Mouse (Mus musculus) CH12.LX (cell line): ENCODE results near the gene Nhlh1. TPM values are rescaled to one million over a fixed set of nuclear protein-coding genes. Genes with fewer than 3 reads are reported as not detected.

Experiments
- DNase-seq: peaks from one replicate; pipeline ENCODE4 v3.0.0-alpha.2; 2013; ENCODE audit errors: extremely low read depth
- H3K27ac ChIP-seq: 2 replicates; pipeline ENCODE4 v1.5.1; 2012; ENCODE audit warnings: low read depth, mild to moderate bottlenecking, control low read depth, moderate library complexity; ENCODE audit not compliant: insufficient read depth
- H3K27me3 ChIP-seq: replicated peaks from 2 replicates; pipeline ENCODE3; 2012; ENCODE audit warnings: inconsistent platforms
- H3K36me3 ChIP-seq, 2 experiments: replicated peaks in 1 of 2; 2 replicates each; pipeline versions ENCODE3 to v1.6.1; 2012; ENCODE audit warnings: inconsistent platforms in 1 of 2, low read length in 1 of 2, mild to moderate bottlenecking in 1 of 2, mixed read lengths in 1 of 2, moderate library complexity in 1 of 2; ENCODE audit not compliant: control insufficient read depth in 1 of 2, insufficient read depth in 1 of 2
- H3K4me1 ChIP-seq, 2 experiments: 2 replicates each; pipeline ENCODE4 v1.6.1; 2012; ENCODE audit warnings: inconsistent platforms in 1 of 2, moderate library complexity in 1 of 2; ENCODE audit not compliant: insufficient read depth in 2 of 2, control insufficient read depth in 1 of 2
- H3K4me2 ChIP-seq: 2 replicates; pipeline ENCODE4 v1.6.1; 2012; ENCODE audit warnings: low read depth, mild to moderate bottlenecking, control low read depth; ENCODE audit not compliant: poor library complexity, insufficient read depth, severe bottlenecking
- H3K4me3 ChIP-seq, 3 experiments: fragments of 150-350 bp in 1 of 3; sonication (generic) in 1 of 3; replicated peaks in 1 of 3; 2 replicates each; pipeline versions ENCODE3 to v1.5.1; 2011 to 2012; ENCODE audit warnings: low read depth in 2 of 3, low read length in 2 of 3, mild to moderate bottlenecking in 2 of 3, moderate library complexity in 2 of 3, control low read depth in 1 of 3, improper control_type of control experiment in 1 of 3, inconsistent platforms in 1 of 3, mixed read lengths in 1 of 3; ENCODE audit not compliant: poor library complexity in 1 of 3
- H3K79me2 ChIP-seq: replicated peaks from 2 replicates; pipeline ENCODE4 v1.6.1; 2012; ENCODE audit warnings: mild to moderate bottlenecking, moderate library complexity; ENCODE audit not compliant: control insufficient read depth, poor library complexity, insufficient read depth, severe bottlenecking; ENCODE audit errors: extremely low read depth
- H3K9ac ChIP-seq: 2 replicates; pipeline ENCODE4 v1.6.1; 2012; ENCODE audit warnings: low read depth, mild to moderate bottlenecking, control low read depth, moderate library complexity; ENCODE audit not compliant: insufficient read depth
- H3K9me3 ChIP-seq: replicated peaks from 2 replicates; pipeline ENCODE3; 2012; ENCODE audit warnings: low read length, inconsistent platforms, mixed read lengths
- CHD2 ChIP-seq: IDR thresholded peaks from 2 replicates; pipeline ENCODE4 v1.6.1; 2011; ENCODE audit warnings: low read length, improper control_type of control experiment
- CTCF ChIP-seq, 2 experiments: IDR thresholded peaks in 1 of 2; conservative IDR thresholded peaks in 1 of 2; 2 replicates each; pipeline ENCODE4 v1.5.1; 2011 to 2012; ENCODE audit warnings: low read depth in 2 of 2, low read length in 2 of 2, improper control_type of control experiment in 1 of 2, inconsistent platforms in 1 of 2, mild to moderate bottlenecking in 1 of 2, moderate library complexity in 1 of 2
- E2F4 ChIP-seq: IDR thresholded peaks from 2 replicates; pipeline ENCODE4 v1.6.1; 2011; ENCODE audit warnings: low read depth, low read length, improper control_type of control experiment; ENCODE audit not compliant: insufficient replicate concordance
- ELF1 ChIP-seq: IDR thresholded peaks from 2 replicates; pipeline ENCODE4 v1.6.1; 2014; ENCODE audit warnings: low read depth, mild to moderate bottlenecking, inconsistent platforms, low read length, improper control_type of control experiment
- EP300 ChIP-seq: IDR thresholded peaks from 2 replicates; pipeline ENCODE4 v1.6.1; 2011; ENCODE audit warnings: low read length, improper control_type of control experiment
- ETS1 ChIP-seq: conservative IDR thresholded peaks from 2 replicates; pipeline ENCODE4 v1.6.1; 2012; ENCODE audit warnings: low read depth, mild to moderate bottlenecking, inconsistent platforms, low read length, improper control_type of control experiment, moderate library complexity
- IRF4 ChIP-seq: IDR thresholded peaks from 2 replicates; pipeline ENCODE4 v1.6.1; 2014; ENCODE audit warnings: low read depth, mild to moderate bottlenecking, inconsistent platforms, low read length, improper control_type of control experiment
- JUN ChIP-seq: IDR thresholded peaks from 2 replicates; pipeline ENCODE4 v1.6.1; 2011; ENCODE audit warnings: low read depth, mild to moderate bottlenecking, low read length, improper control_type of control experiment, moderate library complexity; ENCODE audit not compliant: insufficient read depth
- KAT2A ChIP-seq: IDR thresholded peaks from 2 replicates; pipeline ENCODE4 v1.6.1; 2012; ENCODE audit warnings: low read length, improper control_type of control experiment, inconsistent platforms; ENCODE audit not compliant: insufficient replicate concordance
- MAFK ChIP-seq: IDR thresholded peaks from 2 replicates; pipeline ENCODE4 v1.6.1; 2011; ENCODE audit warnings: low read length, improper control_type of control experiment; ENCODE audit not compliant: insufficient replicate concordance
- MAX ChIP-seq: IDR thresholded peaks from 2 replicates; pipeline ENCODE4 v1.6.1; 2011; ENCODE audit warnings: low read length, improper control_type of control experiment
- MAZ ChIP-seq: IDR thresholded peaks from 2 replicates; pipeline ENCODE4 v1.6.1; 2012; ENCODE audit warnings: low read depth, mild to moderate bottlenecking, inconsistent platforms, low read length, improper control_type of control experiment, moderate library complexity
- NRF1 ChIP-seq: IDR thresholded peaks from 2 replicates; pipeline ENCODE4 v1.6.1; 2014; ENCODE audit warnings: low read depth, mild to moderate bottlenecking, inconsistent platforms, low read length, improper control_type of control experiment, moderate library complexity
- PAX5 ChIP-seq: IDR thresholded peaks from 2 replicates; pipeline ENCODE4 v1.6.1; 2012; ENCODE audit warnings: low read length, inconsistent platforms, mixed read lengths
- RAD21 ChIP-seq: IDR thresholded peaks from 2 replicates; pipeline ENCODE4 v1.6.1; 2011; ENCODE audit warnings: low read depth, mild to moderate bottlenecking, low read length, improper control_type of control experiment, moderate library complexity
- SMC3 ChIP-seq: IDR thresholded peaks from 2 replicates; pipeline ENCODE4 v1.6.1; 2011; ENCODE audit warnings: low read depth, low read length, improper control_type of control experiment
- UBTF ChIP-seq: IDR thresholded peaks from 2 replicates; pipeline ENCODE4 v1.6.1; 2012; ENCODE audit warnings: low read depth, mild to moderate bottlenecking, inconsistent platforms, low read length, improper control_type of control experiment, moderate library complexity
- ZC3H11A ChIP-seq: IDR thresholded peaks from 2 replicates; pipeline ENCODE4 v1.6.1; 2012; ENCODE audit warnings: low read depth, mild to moderate bottlenecking, inconsistent platforms, low read length, improper control_type of control experiment
- ZKSCAN1 ChIP-seq: IDR thresholded peaks from 2 replicates; pipeline ENCODE4 v1.6.1; 2012; ENCODE audit warnings: low read depth, inconsistent platforms, low read length, improper control_type of control experiment, borderline replicate concordance
- ZNF384 ChIP-seq: IDR thresholded peaks from 2 replicates; pipeline ENCODE4 v1.6.1; 2012; ENCODE audit warnings: low read depth, low read length, improper control_type of control experiment, inconsistent platforms
- dilution Hi-C: fragments of 300-500 bp; cut with MboI; formaldehyde crosslinking; loops from 2 replicates; pipeline ENCODE4 v1.14.3; 2020; ENCODE audit warnings: low sequenced_read_pairs; ENCODE audit not compliant: extremely low pct_unique_long_range_greater_than_20kb, extremely low pct_ligation_motif_present
- in situ Hi-C: fragments of 300-500 bp; cut with MboI; formaldehyde crosslinking; loops from 3 replicates; pipeline ENCODE4 v1.14.3; 2019; ENCODE audit warnings: low sequenced_read_pairs, low pct_ligation_motif_present, low pct_unique_long_range_greater_than_20kb, mixed read lengths
- polyA plus RNA-seq: library from polyadenylated mRNA; unstranded; fragments of >175 nt; gene quantifications from 2 replicates; pipeline ENCODE4 v1.2.1, GENCODE M21; 2012; ENCODE audit warnings: low read depth; ENCODE audit not compliant: insufficient read length
- total RNA-seq, 2 experiments: library from RNA; depleted of rRNA; stranded (reverse); fragments of 300-350 nt in 1 of 2; fragments of >200 nt in 1 of 2; gene quantifications; 2 replicates each; pipeline ENCODE4 v1.2.3; 2012 to 2014

Gene Nhlh1
- total and polyA plus RNA-seq, 3 experiments = not detected

DNA sequence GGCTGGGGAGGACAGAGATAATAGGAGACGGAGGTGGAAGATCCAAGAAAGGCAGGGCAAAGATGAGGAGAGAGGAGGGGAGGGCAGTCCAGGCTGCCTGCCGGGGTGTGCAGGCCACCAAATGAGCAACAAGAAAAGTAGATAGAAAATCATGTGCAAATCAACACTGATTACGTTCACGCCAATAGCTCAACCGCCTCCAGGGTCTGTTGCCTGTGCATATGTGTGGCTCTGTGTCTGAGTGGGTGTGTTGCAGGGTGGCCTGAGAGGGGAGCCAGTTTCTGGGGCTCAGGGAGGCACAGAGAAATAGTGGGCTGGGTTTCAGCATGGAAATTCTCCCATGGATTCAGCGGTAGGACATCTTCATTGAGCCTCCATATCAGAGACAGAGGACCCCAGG lies 948 bp upstream of the Nhlh1 start:
- H3K27ac ChIP-seq = no peak overlapping the region
- H3K4me1 ChIP-seq = peaks cover 25 to 43% of the 10 kb centered on the region in 2 experiments
- no peak overlapping the region for H3K4me3 ChIP-seq
- dilution Hi-C loops = no loop called here
- TF ChIP-seq RAD21 = no peak
- no peak for TF ChIP-seq EP300
- TF ChIP-seq ZC3H11A = no peak
- TF ChIP-seq NRF1 = no peak
- TF ChIP-seq ELF1 = no peak
- no peak for TF ChIP-seq KAT2A
- TF ChIP-seq E2F4 = no peak
- TF ChIP-seq JUN = no peak
- no peak for TF ChIP-seq CTCF (conservative IDR thresholded peaks at IDR 0.05 in 1 of 2, IDR thresholded peaks at IDR 0.05 in 1 of 2; ENCODE audit: low read depth in 2 of 2, low read length in 2 of 2)
- no peak for TF ChIP-seq ETS1
- no peak for TF ChIP-seq MAX
- no peak for TF ChIP-seq ZKSCAN1
- TF ChIP-seq ZNF384 = no peak
- TF ChIP-seq MAZ = no peak
- TF ChIP-seq IRF4 = no peak
- TF ChIP-seq CHD2 = no peak
- TF ChIP-seq MAFK = no peak
- no peak for TF ChIP-seq PAX5
- TF ChIP-seq UBTF = no peak
- no peak for TF ChIP-seq SMC3
- no peaks in the 10 kb centered on the region for H3K27me3 ChIP-seq
- no peak overlapping the region for H3K9ac ChIP-seq
- peaks cover 0 to 1% of the 10 kb centered on the region in 2 experiments for H3K36me3 ChIP-seq
- no peak overlapping the region for H3K4me2 ChIP-seq
- no peaks in the 10 kb centered on the region for H3K9me3 ChIP-seq
- DNase-seq = no peak
- H3K79me2 ChIP-seq = no peaks in the 10 kb centered on the region
- in situ Hi-C loops = no loop called here

DNA sequence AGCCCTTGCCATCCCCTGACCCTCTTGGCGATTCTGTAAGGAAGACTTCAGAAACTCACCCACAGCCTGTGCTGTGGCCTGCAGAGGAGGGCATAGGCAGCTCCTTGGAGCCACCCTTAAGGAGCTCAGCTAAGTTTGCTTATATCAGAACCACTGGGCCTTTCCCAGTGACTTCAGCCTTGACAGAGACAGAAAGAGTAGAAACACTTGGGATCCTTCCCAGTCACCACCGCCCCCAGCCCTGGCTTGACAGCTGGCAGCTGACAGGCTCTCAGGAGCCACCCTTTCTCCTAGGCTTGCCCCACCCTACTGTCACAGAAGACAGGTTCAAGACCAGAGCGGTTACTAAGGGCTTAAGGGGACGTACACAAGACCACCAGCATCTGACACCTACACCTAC lies 1.1 kb downstream of the Nhlh1 start:
- no peak overlapping the region for H3K9ac ChIP-seq
- TF ChIP-seq ZNF384 = no peak
- TF ChIP-seq, all 38 proteins: peak for 0
- H3K36me3 ChIP-seq = peaks cover 0 to 1% of the 10 kb centered on the region in 2 experiments
- no peak for DNase-seq
- dilution Hi-C loops (no loop called here), in situ Hi-C loops (no loop called here)
- peaks cover 15 to 34% of the 10 kb centered on the region in 2 experiments for H3K4me1 ChIP-seq
- H3K27me3 ChIP-seq = no peaks in the 10 kb centered on the region
- H3K4me2 ChIP-seq = no peak overlapping the region
- H3K9me3 ChIP-seq = no peaks in the 10 kb centered on the region
- no peaks in the 10 kb centered on the region for H3K79me2 ChIP-seq
- H3K27ac ChIP-seq = no peak overlapping the region
- no peak overlapping the region for H3K4me3 ChIP-seq
